Mouse (Mus musculus) CH12.LX (cell line): ENCODE measurements around the gene Dusp10.
A peak's percentile ranks its signal among the peaks of the same experiment; 100 is the strongest.

Experiments used
- BHLHE40 ChIP-seq: IDR thresholded peaks from 2 replicates; pipeline ENCODE4 v1.6.1; 2011; ENCODE audit warnings: mild to moderate bottlenecking, low read depth, low read length, improper control_type of control experiment
- CHD2 ChIP-seq: IDR thresholded peaks from 2 replicates; pipeline ENCODE4 v1.6.1; 2011; ENCODE audit warnings: low read length, improper control_type of control experiment
- CTCF ChIP-seq, 2 experiments: IDR thresholded peaks in 1 of 2; conservative IDR thresholded peaks in 1 of 2; 2 replicates each; pipeline ENCODE4 v1.5.1; 2011 to 2012; ENCODE audit warnings: low read depth in 2 of 2, low read length in 2 of 2, improper control_type of control experiment in 1 of 2, inconsistent platforms in 1 of 2, mild to moderate bottlenecking in 1 of 2, moderate library complexity in 1 of 2
- ELF1 ChIP-seq: IDR thresholded peaks from 2 replicates; pipeline ENCODE4 v1.6.1; 2014; ENCODE audit warnings: low read depth, mild to moderate bottlenecking, inconsistent platforms, low read length, improper control_type of control experiment
- EP300 ChIP-seq: IDR thresholded peaks from 2 replicates; pipeline ENCODE4 v1.6.1; 2011; ENCODE audit warnings: low read length, improper control_type of control experiment
- MXI1 ChIP-seq: IDR thresholded peaks from 2 replicates; pipeline ENCODE4 v1.6.1; 2011; ENCODE audit warnings: mild to moderate bottlenecking, low read depth, low read length, improper control_type of control experiment
- POLR2A ChIP-seq: IDR thresholded peaks from 2 replicates; pipeline ENCODE4 v1.6.1; 2011; ENCODE audit warnings: low read depth, mild to moderate bottlenecking, improper control_type of control experiment, low read length
- SMC3 ChIP-seq: IDR thresholded peaks from 2 replicates; pipeline ENCODE4 v1.6.1; 2011; ENCODE audit warnings: low read depth, low read length, improper control_type of control experiment
- TCF12 ChIP-seq: IDR thresholded peaks from 2 replicates; pipeline ENCODE4 v1.6.1; 2014; ENCODE audit warnings: low read depth, mild to moderate bottlenecking, inconsistent platforms, low read length, improper control_type of control experiment
- USF1 ChIP-seq: IDR thresholded peaks from 2 replicates; pipeline ENCODE4 v1.6.1; 2014; ENCODE audit warnings: low read depth, mild to moderate bottlenecking, inconsistent platforms, low read length, improper control_type of control experiment
- USF2 ChIP-seq: conservative IDR thresholded peaks from 2 replicates; pipeline ENCODE4 v1.6.1; 2011; ENCODE audit warnings: low read depth, low read length, improper control_type of control experiment

DNA sequence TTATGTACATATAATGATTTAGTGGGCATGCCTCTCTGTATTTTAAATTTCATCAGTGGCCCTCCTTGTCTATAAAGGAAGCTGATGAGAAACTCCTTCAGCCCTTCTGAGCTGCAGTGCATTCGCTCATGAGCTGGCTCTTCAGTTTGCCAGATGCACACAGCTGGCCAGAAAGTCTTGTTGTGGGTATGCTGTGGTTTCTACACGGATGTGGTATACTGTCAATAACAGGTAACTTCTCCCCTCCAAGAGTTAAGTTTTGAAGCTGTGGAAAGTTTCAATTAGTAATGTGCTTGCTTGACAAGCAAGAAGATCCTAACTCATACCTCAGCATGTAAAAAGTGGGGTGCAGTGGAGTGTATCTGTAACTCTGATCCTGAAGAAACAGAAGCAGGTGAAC lies 104.9 kb downstream of the Dusp10 start:
- no peak for TF ChIP-seq USF2
- TF ChIP-seq TCF12, result no peak
- TF ChIP-seq BHLHE40, result 0 out of 2 replicates have a peak, but pooled peaks have one; percentile 18
- no peak for TF ChIP-seq POLR2A
- no peak for TF ChIP-seq CHD2
- no peak for TF ChIP-seq ELF1
- no peak for TF ChIP-seq USF1
- peak; percentile 40; the same call in 1 of the 2 replicates for TF ChIP-seq EP300
- TF ChIP-seq MXI1, result no peak
- no peak for TF ChIP-seq SMC3
- no peak for TF ChIP-seq CTCF (conservative IDR thresholded peaks at IDR 0.05 in 1 of 2, IDR thresholded peaks at IDR 0.05 in 1 of 2; ENCODE audit: low read depth in 2 of 2, low read length in 2 of 2)
